Mouse (Mus musculus): ENCODE results near the gene Top2b.
A peak's percentile ranks its signal among the peaks of the same experiment; 100 is the strongest.

The Top2b gene

DNA sequence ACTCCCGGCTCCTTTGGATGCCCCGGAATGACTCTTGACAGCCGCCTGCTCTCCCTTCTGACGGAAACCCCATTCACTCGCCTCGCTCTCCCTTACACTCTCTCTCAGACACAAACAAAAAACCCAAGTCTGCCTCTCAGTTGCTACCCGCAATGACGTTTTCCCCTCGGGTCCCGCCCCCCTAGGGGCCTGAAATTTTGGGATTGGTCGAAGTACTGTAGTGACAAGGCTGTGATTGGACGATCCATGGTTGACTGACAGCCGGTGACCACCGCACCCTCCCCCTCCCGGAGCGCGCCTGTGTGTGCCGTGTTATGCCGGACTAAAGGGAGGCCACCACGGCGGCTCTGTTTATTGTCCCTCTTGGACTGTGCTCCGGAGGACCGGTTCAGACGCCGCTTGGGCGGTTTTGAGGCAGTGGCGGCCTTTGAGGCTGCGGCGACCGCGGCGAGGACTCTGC lies at the start of gene Top2b:
Gene Top2b (plus strand): TSS at position 302 of the 460 bp plus-strand sequence.
- DNase-seq (ENCODE audit: low read depth, low spot score), result peak; percentile 97

DNA sequence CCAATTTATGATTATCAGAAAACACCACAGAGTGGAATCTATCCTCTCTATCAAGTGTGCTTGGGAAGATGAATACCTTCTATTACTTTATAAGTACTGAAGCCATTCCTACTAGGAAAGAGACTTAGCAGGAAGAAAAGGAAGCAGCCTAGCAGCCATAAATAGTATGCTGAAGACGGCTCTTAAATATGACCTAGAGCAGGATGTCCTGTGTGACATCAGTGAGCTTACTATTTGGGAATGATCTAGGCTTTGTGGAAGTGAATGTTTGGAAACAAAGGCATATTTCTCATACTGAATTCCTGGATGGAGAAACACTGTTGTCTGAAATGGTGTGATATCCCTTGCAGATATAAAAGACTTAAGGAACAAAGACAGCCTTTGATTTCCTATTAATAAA lies 48.3 kb upstream of the Top2b start:
- no peak for DNase-seq (ENCODE audit: low read depth, low spot score)

DNA sequence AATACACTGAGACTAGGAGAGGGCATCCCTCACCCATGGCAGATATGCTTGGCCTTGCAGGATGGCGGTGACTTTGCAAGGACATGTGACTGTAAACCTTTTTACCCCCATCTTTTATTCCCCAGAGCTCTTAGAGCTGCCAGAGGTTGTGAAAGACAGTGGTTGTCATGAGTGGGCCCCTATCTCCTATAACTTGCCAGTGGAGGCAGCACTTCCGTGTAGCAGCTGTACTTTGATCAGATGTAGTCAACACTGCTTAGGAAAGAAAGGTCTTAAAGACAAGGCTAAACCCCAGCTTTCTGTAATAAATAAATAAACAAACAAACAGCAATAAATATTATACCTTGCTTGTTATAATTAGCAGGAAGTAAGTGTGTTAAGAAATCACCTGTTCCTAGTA lies 45.2 kb upstream of the Top2b start:
- no peak for DNase-seq (ENCODE audit: low read depth, low spot score)

DNA sequence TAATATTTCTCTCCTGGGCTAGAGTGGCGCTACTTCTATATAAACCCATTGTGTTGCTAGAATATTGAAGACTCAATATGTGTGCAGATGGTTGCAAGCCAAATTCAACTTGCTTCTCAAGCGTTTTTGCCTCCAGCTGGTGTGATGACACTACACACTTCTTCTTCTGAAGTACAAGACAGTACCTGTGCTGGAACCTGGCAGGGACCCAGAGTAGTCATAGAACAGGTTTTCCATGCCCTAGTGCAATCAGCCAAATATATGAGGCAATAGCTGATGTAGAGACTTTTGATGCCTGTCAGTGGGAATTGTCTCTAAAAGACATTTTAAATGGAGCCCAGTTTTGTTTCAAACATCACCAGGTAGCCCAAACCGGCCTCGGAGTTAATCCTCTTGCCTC lies 40.6 kb upstream of the Top2b start:
- DNase-seq (ENCODE audit: low read depth, low spot score), result no peak

DNA sequence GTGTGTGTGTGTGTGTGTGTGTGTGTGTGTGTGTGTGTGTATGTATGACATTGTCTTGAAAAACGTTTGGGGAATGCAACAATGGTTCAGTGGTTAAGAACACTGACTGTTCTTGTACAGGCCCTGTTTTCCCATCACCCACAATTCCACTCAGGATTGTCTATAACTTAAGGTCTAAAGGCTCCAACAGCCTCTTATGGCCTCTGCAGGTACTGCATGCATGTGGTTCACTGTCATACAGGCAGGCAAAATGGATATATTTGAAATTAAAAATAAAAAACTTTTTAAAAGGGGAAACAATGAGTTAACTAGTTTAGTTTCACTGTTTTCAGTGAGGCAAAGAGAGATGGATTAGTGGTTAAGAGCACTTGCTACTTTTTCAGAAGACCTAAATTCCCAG lies 39.8 kb upstream of the Top2b start:
- DNase-seq (ENCODE audit: low read depth, low spot score), result peak; percentile 35

DNA sequence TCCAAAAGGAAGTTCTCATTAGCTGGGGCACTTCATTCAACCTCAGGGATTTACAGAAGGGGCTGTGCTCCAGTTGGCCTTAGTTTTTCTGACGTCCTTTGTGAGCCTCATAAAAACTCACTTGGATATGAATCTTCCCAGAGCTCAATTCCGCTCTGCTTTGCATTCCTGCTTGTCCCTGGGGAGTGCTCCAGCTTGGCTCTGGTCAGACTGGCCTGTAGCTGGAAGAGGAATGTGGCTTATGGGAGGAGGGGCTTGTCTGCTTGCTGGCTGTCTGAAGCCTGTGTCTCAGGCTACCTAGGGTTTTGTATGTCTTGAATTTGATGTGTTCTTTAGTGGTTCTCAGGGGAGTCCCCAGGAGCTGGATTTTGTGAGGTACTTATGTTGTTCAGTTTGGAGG lies 36.4 kb upstream of the Top2b start:
- DNase-seq (ENCODE audit: low read depth, low spot score), result peak; percentile 98

DNA sequence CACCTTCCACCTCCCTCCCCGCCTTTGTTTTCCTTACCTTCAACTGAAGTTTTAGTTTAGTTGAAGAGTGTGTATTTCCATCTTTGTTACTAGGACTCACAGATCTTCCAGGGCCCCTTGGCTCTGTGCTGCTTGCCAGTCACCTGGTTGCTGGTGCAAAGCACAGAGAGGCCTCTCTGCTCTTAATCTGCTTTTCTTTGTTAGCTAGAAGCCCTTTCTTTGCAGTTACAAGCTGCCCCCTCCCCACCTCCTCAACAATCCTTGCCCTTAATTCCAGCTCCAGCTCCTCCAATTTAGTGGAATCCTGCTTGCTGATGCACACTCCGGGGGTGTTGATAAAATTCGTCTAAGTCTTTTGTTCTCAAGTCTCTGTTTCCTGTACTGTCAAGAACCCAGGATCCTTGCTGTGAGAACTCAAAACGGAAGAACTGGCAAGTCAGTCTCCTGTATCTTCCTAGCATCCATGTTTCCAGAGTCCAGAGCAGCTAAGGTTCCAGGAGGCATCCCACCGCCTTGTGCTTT lies 36.0 kb upstream of the Top2b start:
- peak; percentile 13 for DNase-seq (ENCODE audit: low read depth, low spot score)

DNA sequence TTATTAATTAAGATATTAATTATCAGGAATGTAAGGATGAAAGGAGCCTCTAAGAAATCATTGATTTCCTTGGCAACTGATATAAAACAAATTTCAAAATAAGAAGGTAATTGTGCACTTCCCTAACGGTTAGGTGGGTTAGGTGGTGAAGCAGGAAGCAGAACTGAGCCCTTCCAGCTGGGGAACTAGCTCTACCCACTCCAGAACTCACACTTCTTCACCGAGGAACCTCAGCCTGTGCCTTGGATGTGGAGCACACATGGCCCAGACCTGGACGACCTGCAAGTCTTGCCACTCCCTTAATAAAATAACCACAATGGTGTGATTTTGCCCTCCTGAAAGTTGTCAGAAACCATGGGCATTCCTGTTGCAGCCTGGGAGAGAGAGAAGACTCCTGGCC lies 35.2 kb upstream of the Top2b start:
- no peak for DNase-seq (ENCODE audit: low read depth, low spot score)

DNA sequence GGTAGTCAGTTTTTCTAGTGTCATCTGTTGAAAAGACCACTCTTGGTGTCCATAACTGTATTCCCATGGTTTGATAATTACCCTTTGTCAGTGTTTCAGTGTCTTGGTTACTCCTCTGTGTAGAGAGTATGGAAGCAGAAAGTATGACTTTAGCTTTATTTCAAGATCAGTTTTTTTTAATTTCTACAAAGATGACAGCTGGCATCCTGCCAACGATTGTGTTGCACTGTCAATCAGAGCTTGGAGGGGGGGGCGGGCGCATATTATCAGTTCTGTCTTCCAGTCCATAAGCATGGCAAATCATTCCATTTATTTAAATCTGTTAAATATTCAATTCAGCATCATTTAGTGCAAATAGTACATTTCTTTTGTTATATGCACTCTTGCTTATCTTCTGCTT lies 30.7 kb upstream of the Top2b start:
- no peak for DNase-seq (ENCODE audit: low read depth, low spot score)

DNA sequence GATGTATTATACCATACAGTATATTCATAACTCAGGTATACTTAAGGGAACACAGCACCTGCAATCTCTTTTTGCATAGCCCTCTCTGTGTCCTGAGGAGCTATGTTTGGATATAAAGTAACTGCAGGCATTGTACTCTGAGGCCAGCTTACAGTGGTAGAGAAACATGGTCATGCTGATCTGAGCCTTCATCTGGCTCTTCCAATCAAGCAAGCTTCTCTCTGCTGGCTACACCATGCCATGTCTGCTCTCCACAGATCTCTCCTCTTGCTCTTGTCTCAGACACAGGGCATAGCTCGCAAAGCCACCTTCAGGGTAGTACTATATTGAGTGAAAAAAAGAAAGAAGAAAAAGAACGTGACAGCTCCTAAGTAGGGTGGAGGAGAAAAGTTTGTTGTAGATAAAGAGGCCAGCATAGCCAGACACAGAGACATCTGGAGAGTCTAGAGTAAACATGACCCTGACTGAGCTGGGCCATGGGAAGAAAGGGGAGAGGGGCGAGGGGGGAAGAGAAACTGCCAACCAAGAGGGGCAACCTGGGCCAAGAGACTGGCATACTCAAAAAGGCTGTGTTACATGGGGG lies 29.1 kb upstream of the Top2b start:
- DNase-seq (ENCODE audit: low read depth, low spot score), result no peak

DNA sequence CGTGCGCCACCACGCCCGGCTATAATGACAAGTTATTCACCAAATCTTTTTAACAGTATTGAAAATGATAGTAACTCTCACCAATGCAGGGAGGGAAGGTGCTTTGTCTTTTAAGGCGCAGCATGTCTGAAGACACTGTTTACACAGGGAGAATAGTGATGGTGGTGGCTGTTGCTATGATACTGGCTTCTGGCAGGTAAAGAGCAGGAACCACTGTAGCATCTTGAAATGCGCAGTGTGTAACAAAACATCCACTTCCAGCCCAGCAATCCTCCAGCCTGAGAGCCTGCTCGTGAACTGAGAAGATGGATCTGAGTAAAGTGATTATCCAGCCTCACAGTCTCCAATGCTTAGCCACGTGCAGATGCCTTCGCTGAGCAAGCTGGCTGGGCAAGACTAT lies 17.5 kb upstream of the Top2b start:
- DNase-seq (ENCODE audit: low read depth, low spot score), result no peak

DNA sequence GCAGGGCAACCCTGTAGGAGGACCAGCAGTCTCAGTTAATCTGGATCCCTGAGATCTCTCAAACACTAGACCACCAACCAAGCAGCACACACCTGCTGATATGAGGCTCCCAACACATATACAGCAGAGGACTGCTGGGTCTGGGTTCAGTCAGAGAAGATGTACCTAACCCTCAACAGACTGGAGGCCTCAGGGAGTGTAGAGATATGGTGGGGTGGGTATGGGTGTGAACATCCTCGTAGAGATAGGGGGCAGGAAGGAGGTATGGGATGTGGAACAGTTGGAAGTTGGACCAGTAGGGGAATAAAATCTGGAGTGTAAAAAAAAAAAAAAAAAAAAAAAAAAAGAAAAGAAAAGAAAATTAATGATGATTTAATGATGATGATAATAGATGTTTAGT lies 5.3 kb upstream of the Top2b start:
- no peak for DNase-seq (ENCODE audit: low read depth, low spot score)

DNA sequence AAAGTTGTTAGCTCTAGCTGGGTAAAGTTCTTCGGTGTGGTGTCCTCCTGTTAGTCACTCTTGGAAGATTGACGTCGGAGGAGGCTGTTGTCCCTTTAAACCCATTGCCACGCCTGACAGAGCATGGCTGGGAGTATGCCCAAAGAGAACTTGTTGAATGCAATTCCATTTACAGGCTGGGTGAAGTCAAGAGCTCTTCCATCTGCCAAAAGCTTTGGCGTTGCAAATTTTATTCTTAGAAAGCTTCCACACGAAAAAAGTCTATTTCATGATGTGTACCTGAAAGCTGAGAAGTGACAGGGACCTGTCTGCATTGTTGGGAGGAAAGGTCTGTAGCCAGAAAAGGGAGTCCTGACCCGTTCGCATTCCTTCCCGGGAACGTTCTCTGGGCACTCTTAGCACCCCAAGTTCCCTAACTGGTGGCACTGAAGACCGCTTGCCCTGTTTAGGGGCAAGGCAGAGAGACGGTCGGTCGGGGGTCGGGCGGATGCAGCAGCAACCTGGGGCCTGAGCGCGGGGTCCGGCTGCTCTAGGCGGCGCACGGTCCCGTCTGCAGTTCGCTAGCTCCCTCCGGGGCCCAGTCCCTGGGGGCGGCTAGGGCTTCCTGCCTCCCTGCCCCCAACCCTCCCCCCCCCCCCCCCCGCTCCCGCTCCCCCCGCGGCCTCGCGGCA lies 683 bp upstream of the Top2b start:
- DNase-seq (ENCODE audit: low read depth, low spot score), result peak; percentile 77

DNA sequence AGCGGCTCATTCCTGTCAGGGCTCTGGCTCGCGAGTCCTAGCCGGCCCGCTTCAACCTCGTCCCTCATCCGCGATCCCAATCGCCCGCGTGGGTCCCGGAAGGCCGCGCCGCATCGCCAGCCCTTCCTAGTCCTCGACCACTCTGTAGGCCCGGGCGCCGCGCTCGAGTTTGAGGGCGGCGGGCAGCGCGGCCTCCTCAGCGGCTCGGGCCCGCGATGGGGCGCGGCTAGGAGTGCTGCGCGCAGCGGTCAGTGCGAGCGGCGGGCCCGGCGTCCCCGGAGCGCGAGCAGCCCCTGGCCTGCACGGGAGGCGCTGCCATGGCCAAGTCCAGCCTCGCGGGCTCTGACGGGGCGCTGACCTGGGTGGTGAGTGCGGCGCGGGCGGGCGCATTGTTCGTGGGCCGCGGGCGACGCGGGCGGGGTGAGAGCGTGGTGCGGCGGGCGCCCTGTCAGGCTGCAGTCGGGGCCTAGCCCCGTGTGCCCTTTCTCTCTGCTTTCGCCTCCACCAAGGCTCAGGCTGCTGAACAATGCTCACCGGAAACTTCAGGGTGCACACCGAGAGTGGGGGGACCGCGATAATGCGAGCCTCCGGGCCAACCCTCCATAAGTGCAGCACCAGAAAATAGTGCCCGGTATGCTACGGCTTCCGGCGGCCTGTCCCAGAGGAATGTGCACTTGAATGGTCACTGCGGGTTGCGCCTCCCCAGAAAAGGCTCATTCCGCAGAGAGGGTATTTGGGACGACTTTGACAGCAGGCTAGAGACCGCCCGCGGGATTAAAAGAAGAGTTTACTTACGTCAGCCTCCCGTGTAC lies 589 bp downstream of the Top2b start:
- DNase-seq (ENCODE audit: low read depth, low spot score), result peak; percentile 66

DNA sequence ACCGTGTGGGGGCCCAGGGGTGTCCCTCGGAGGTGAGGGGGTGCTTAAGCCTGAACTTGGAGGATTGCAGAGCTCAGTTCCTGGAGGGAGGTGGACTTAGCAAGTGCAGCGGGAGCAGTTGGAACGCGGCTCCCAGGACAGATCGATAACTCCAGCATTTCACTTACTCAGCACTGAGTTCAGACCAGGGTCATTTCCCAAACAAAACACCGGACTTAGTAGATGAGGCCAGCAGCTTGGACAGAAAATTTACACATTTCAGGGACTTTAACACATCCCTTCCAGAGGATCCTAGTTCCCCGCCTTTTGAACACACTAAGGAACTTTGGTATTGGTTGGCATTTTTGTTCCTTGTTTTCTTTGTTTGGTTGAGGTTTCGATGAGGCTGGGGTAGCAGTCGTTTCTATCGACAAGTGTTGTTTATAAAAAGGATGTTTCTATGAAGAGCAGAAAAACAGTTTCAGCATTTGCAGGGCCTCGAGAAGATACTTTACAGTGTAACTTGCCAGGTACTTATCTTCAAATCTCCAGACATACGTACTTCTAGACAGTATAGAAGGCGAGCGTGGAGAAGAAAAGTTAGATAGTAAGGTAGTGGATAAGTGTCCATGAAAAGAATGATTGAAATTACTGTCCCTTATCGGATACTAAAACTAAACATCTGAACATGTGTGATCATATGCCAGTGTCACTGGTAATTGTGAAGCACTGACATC lies 1.4 kb downstream of the Top2b start:
- DNase-seq (ENCODE audit: low read depth, low spot score), result peak; percentile 51

DNA sequence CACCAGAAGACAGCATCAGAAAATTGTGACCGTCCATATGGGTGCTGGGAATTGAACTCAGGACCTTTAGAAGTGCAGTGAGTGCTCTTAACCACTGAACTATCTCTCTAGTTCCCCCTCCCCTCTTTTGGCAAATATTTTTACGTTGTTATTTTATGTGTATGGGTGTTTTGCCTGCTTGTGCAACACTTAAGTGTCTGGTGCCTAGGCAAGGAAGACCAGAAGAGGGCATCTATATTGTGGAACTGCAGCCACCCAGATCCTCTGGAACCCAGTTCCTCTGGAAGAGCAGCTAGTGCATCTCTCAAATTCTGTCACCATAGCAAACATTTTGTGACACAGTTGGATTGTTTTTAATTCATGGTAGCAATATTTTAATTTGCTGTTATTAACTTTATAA lies 2.0 kb downstream of the Top2b start:
- DNase-seq (ENCODE audit: low read depth, low spot score), result peak; percentile 28

DNA sequence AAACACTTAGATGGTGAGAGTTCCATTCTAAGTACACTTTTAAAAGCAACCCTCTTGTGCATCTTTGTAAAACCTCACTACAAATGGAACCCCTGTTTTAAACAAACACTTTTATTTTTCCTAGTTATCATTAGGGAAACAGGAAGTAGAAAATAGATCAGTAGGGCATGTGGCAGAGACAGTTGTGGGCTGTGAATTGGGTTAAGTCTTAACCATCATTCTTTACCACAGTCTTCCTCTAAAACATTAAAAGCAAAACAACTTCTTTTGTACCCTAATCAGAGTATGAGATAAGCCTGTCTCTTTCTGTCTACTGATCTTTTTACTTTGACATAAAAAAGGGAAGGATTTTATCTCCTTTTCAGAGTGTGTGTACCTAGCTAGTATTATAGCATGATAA lies 7.8 kb downstream of the Top2b start:
- DNase-seq (ENCODE audit: low read depth, low spot score), result no peak

DNA sequence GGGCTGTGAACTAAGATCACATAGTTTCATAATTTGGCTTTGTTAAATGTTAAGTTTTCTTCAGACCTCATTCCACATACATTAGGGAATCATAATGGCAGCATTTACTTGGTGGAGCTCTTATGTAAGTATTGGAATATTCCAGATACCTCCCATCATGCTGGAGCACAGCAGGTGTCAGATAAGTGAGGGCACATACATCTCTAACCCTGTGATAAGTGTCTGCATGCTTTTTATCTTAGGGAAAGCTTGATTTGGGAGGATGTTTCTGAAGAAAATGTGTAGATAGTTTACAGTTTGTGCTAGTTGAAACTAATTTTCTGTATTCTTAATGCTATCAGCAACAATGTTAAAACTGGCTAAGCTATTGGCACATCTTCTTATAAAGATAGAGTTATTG lies 8.2 kb downstream of the Top2b start:
- DNase-seq (ENCODE audit: low read depth, low spot score), result no peak

DNA sequence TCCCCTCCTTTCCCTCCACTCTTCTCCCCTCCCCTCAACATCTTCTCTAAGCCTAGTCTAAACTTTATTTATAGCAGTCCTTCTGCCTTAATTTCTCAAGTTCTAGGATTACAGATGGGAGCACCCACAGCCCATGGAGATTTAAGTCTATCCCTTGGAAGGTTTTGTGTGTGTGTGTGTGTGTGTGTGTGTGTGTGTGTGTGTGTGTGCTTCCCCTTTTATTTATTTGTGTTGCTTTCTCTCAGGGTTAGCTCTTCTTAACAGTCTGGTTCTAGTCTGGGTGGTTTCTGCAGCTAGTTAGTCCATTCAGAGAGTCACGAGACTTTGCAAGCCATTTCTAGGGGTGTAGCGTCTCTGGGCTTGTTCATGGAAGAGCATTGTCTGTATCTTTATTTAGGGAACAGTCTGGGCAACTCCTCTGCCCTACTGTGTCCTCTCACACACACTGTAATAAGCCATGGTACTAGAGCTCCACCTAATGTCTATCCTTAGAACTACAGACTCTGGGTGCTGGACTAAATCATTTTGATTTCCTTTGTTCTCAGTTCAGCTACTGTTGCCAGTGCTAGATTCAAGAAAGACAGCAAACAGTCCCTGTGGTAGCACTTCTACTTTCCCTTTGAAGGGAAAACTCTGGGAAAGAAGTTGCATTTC lies 15.1 kb downstream of the Top2b start:
- DNase-seq (ENCODE audit: low read depth, low spot score), result peak; percentile 93

DNA sequence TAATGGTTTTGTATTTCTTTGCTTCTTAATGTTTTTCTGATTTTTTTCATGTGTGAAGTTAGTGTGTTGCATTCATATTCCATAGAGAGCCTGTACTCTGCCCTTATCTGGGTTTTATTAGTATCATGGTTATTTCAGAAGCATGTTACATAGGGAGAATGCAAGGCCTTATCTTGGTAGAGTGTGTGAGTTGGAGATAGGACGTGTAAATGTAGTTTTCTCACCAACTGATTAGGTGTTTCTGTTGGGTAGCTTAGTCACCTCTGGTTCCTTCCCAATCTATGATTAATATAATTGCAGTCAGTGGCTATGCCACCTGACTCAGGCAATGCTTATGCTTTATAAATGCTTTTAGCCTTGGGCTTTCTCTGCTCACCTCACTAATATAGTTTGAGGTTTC lies 19.8 kb downstream of the Top2b start:
- no peak for DNase-seq (ENCODE audit: low read depth, low spot score)

DNA sequence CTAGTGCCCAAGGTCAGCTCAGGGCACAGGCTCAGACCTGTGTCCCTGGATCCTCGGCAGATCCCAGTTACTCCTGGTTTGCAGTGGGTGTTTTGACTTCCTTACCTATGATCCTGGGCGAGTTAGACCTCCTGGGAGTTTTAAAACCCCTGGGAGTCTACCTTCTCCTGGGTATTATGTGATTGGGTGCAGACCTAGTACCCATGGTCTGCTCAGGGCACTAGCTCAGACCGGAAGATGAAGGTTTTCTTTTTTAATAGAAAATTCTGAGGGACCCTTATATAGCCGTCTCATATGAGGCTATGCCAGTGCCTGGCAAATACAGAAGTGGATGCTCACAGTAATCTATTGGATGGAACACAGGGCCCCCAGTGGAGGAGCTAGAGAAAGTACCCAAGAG lies 40.2 kb downstream of the Top2b start:
- DNase-seq (ENCODE audit: low read depth, low spot score), result no peak
